8 mouse cellular contexts compared by ENCODE assay signal in genomic region chr2:59522079-59522684, GRCm38 (mm10). TPM values are rescaled to one million over a fixed set of nuclear protein-coding genes. Genes with fewer than 3 reads are reported as not detected.
A peak's percentile ranks its signal among the peaks of the same experiment; 100 is the strongest.
DNase-seq lines count a peak whose midpoint lies in the region; ATAC-seq and TF ChIP-seq lines count a peak whose summit lies in the region.

No protein-coding gene starts in this region.

- H3K9ac ChIP-seq in embryonic facial prominence, embryonic 13.5 days, result peak overlapping the region; percentile 58
- H3K9ac ChIP-seq in heart, embryonic 11.5 days (ENCODE audit: low read depth, low read length), result peak overlapping the region; percentile 64; the same call in 1 of the 2 replicates
- H3K9ac ChIP-seq in kidney, embryonic 16.5 days (replicated peaks; ENCODE audit: low read length), result peak overlapping the region; percentile 29; the same call in 1 of the 2 replicates
- H3K9ac ChIP-seq in liver, adult 2 months (ENCODE audit: low read depth, low read length), result peak overlapping the region; percentile 68; the same call in 1 of the 2 replicates

- peak overlapping the region; percentile 56 for H3K4me2 ChIP-seq in embryonic facial prominence, embryonic 13.5 days
- H3K4me2 ChIP-seq in heart, embryonic 11.5 days, result peak overlapping the region; percentile 62
- peak overlapping the region; percentile 39 for H3K4me2 ChIP-seq in kidney, embryonic 16.5 days (replicated peaks; ENCODE audit: low read depth, low read length)
- peak overlapping the region; percentile 48 for H3K4me2 ChIP-seq in myocyte (ENCODE audit: low read depth)

- no peaks in the 10 kb centered on the region for H3K36me3 ChIP-seq in embryonic facial prominence, embryonic 13.5 days
- no peaks in the 10 kb centered on the region for H3K36me3 ChIP-seq in heart, embryonic 11.5 days (ENCODE audit: control insufficient read depth, insufficient read depth, low read length)
- no peaks in the 10 kb centered on the region for H3K36me3 ChIP-seq in kidney, embryonic 16.5 days (ENCODE audit: insufficient read depth, low read length)
- H3K36me3 ChIP-seq in liver, adult 2 months (ENCODE audit: control insufficient read depth, insufficient read depth, low read length), result no peaks in the 10 kb centered on the region
- no peaks in the 10 kb centered on the region for H3K36me3 ChIP-seq in myocyte (ENCODE audit: control insufficient read depth, insufficient read depth)

- 10% methylated on average over 19 of the region's 19 CpGs for WGBS in embryonic facial prominence, embryonic 13.5 days
- 11% methylated on average over 19 of the region's 19 CpGs for WGBS in heart, embryonic 11.5 days (ENCODE audit: insufficient replicate concordance)
- 16% methylated on average over 19 of the region's 19 CpGs for WGBS in kidney, embryonic 16.5 days
- 14% methylated on average over 19 of the region's 19 CpGs for WGBS in liver, adult 2 months

- H3K9me3 ChIP-seq in embryonic facial prominence, embryonic 13.5 days, result no peaks in the 10 kb centered on the region
- no peaks in the 10 kb centered on the region for H3K9me3 ChIP-seq in heart, embryonic 11.5 days (replicated peaks; ENCODE audit: control insufficient read depth, low read length)
- no peaks in the 10 kb centered on the region for H3K9me3 ChIP-seq in kidney, embryonic 16.5 days (ENCODE audit: low read length)

- peak; percentile 81 for DNase-seq in 416B (ENCODE audit: low read depth)
- peak; percentile 45 to 53 for DNase-seq in adrenal gland, postnatal 4 days (ENCODE audit: low spot score in 2 of 2)
- peak; percentile 50 for DNase-seq in liver, adult 2 months (ENCODE audit: extremely low read depth, low read depth, low spot score)
- peak; percentile 45 to 77 for DNase-seq in spleen, postnatal 4 days (ENCODE audit: low spot score in 2 of 2)

- H3K4me3 ChIP-seq in embryonic facial prominence, embryonic 13.5 days, result peak overlapping the region; percentile 28
- H3K4me3 ChIP-seq in heart, embryonic 11.5 days (ENCODE audit: low read depth, low read length), result peak overlapping the region; percentile 25
- peak overlapping the region; percentile 14; the same call in 1 of the 2 replicates for H3K4me3 ChIP-seq in kidney, embryonic 16.5 days (ENCODE audit: low read length)
- peak overlapping the region; percentile 23; the same call in 1 of the 2 replicates for H3K4me3 ChIP-seq in liver, adult 2 months (ENCODE audit: insufficient read depth, low read depth, low read length)
- no peak overlapping the region for H3K4me3 ChIP-seq in myocyte

- TF ChIP-seq POLR2A in liver, adult 2 months (IDR thresholded peaks at IDR 0.05; ENCODE audit: extremely low read depth, insufficient read depth, low read length), result no peak
- TF ChIP-seq POLR2A in myocyte (IDR thresholded peaks at IDR 0.05; ENCODE audit: insufficient read length, low read depth), result no peak

- peak; percentile 79 for TF ChIP-seq CTCF in liver, adult 2 months (IDR thresholded peaks at IDR 0.05; ENCODE audit: low read depth, low read length)

- no peak overlapping the region for H3K27ac ChIP-seq in embryonic facial prominence, embryonic 13.5 days
- H3K27ac ChIP-seq in heart, embryonic 11.5 days (ENCODE audit: low read depth, low read length), result no peak overlapping the region
- no peak overlapping the region for H3K27ac ChIP-seq in kidney, embryonic 16.5 days (ENCODE audit: low read length)
- H3K27ac ChIP-seq in liver, adult 2 months (replicated peaks; ENCODE audit: insufficient read depth, low read depth, low read length), result no peak overlapping the region

- 0 out of 2 replicates have a peak, but pooled peaks have one; percentile 62 for ATAC-seq in embryonic facial prominence, embryonic 13.5 days (ENCODE audit: insufficient number of reproducible peaks, insufficient read depth, low FRiP score, low TSS enrichment, low read depth)
- ATAC-seq in heart, embryonic 11.5 days (replicated peaks; ENCODE audit: insufficient number of reproducible peaks, low FRiP score, low TSS enrichment), result no peak; the same call in 1 of the 2 replicates
- ATAC-seq in kidney, embryonic 16.5 days (ENCODE audit: low FRiP score, low TSS enrichment), result peak; percentile 72; the same call in 1 of the 2 replicates

- H3K79me2 ChIP-seq in liver, adult 2 months (ENCODE audit: control insufficient read depth, insufficient read depth, low read length), result no peaks in the 10 kb centered on the region
- H3K79me2 ChIP-seq in myocyte (ENCODE audit: control insufficient read depth, insufficient read depth), result no peaks in the 10 kb centered on the region

- H3K27me3 ChIP-seq in embryonic facial prominence, embryonic 13.5 days, result no peaks in the 10 kb centered on the region
- H3K27me3 ChIP-seq in heart, embryonic 11.5 days (ENCODE audit: control insufficient read depth, insufficient read depth, low read length), result no peaks in the 10 kb centered on the region
- no peaks in the 10 kb centered on the region for H3K27me3 ChIP-seq in kidney, embryonic 16.5 days (ENCODE audit: insufficient read depth, low read length)
- H3K27me3 ChIP-seq in liver, adult 2 months (ENCODE audit: control insufficient read depth, insufficient read depth, low read length), result no peaks in the 10 kb centered on the region
- peaks cover 7% of the 10 kb centered on the region for H3K27me3 ChIP-seq in myocyte (ENCODE audit: control insufficient read depth, insufficient read depth, insufficient read length)

- H3ac ChIP-seq in myocyte (ENCODE audit: control insufficient read depth, insufficient read length), result no peak overlapping the region

- H3K4me1 ChIP-seq in embryonic facial prominence, embryonic 13.5 days, result peaks cover 9% of the 10 kb centered on the region
- H3K4me1 ChIP-seq in heart, embryonic 11.5 days (ENCODE audit: control insufficient read depth, insufficient read depth, low read length), result peaks cover 5% of the 10 kb centered on the region; the same call in 1 of the 2 replicates
- peaks cover 18% of the 10 kb centered on the region for H3K4me1 ChIP-seq in kidney, embryonic 16.5 days (ENCODE audit: insufficient read depth, low read length)
- H3K4me1 ChIP-seq in liver, adult 2 months (ENCODE audit: control insufficient read depth, insufficient read depth, low read length), result no peaks in the 10 kb centered on the region; the same call in 1 of the 2 replicates

TF ChIP-seq in myocyte, 11 proteins besides CTCF, POLR2A, EP300 and RAD21:
- TF ChIP-seq E2F4 (IDR thresholded peaks at IDR 0.05; ENCODE audit: insufficient read depth) (no peak), CEBPB (IDR thresholded peaks at IDR 0.05; ENCODE audit: insufficient read depth, poor library complexity, severe bottlenecking) (no peak), MYOD1 (IDR thresholded peaks at IDR 0.05; ENCODE audit: control insufficient read depth in 1 of 3, insufficient read length in 2 of 3, low read depth in 2 of 3) (no peak), REST (IDR thresholded peaks at IDR 0.05; ENCODE audit: insufficient read depth, insufficient read length) (no peak), SRF (IDR thresholded peaks at IDR 0.05; ENCODE audit: control insufficient read depth, insufficient read length, low read depth) (no peak), POLR2AphosphoS2 (IDR thresholded peaks at IDR 0.05; ENCODE audit: insufficient read length, low read depth) (no peak), MYOG (IDR thresholded peaks at IDR 0.05; ENCODE audit: control insufficient read depth in 1 of 3, insufficient read depth in 1 of 3, insufficient read length in 2 of 3, low read depth in 2 of 3) (no peak)
TF ChIP-seq in myocyte: peak in this region for 0.

RNA-seq across cellular contexts. Expression of gene Dapl1, which starts 37.7 kb away (rescaled TPM):
- total RNA-seq in adrenal gland, postnatal 4 days (2021), result not detected
- polyA plus RNA-seq in embryonic facial prominence, embryonic 13.5 days (2015; fragmentation: Nextera tagmentation; extraction: Ambion mirVana), result 15.9 and 21.6 TPM in 2 replicates
- 0.70 TPM in 1 of 2 replicates, not detected in the other for polyA plus RNA-seq in heart, embryonic 11.5 days (2014; fragmentation: Nextera tagmentation; extraction: Ambion mirVana)
- polyA plus RNA-seq in kidney, embryonic 16.5 days (2015; fragmentation: Nextera tagmentation; extraction: Ambion mirVana), result 4.6 and 5.6 TPM in 2 replicates
- total RNA-seq in liver, adult 2 months (2014; rRNA removed), result not detected in 2 replicates
- polyA plus RNA-seq in liver, adult 2 months (2012; rRNA removed), result not detected in 2 replicates
- polyA plus RNA-seq in myocyte (2012; fragmentation: generic; extraction: Trizol), result not detected
